Mouse (Mus musculus) midbrain, embryonic 15.5 days (tissue): Measurements from ENCODE around the gene Tnfaip1. TPM values are rescaled to one million over a fixed set of nuclear protein-coding genes. Genes with fewer than 3 reads are reported as not detected.
A peak's percentile ranks its signal among the peaks of the same experiment; 100 is the strongest.

ENCODE experiments used
- ATAC-seq: fragments of 200-750 bp; cut with Nextera tagmentation; replicated peaks from 2 replicates; pipeline ENCODE4 v1.8.0; 2017; ENCODE audit warnings: moderate TSS enrichment
- H3K27ac ChIP-seq: fragments of 300-500 bp; sonication (generic); 2 replicates; pipeline ENCODE4 v1.5.1; 2015; ENCODE audit warnings: mild to moderate bottlenecking, inconsistent platforms
- H3K27me3 ChIP-seq: fragments of 300-500 bp; sonication (generic); replicated peaks from 2 replicates; pipeline ENCODE4 v1.6.1; 2015; ENCODE audit warnings: inconsistent platforms
- H3K36me3 ChIP-seq: fragments of 300-500 bp; sonication (generic); replicated peaks from 2 replicates; pipeline ENCODE4 v1.6.1; 2015; ENCODE audit warnings: inconsistent platforms
- H3K4me1 ChIP-seq: fragments of 300-500 bp; sonication (generic); 2 replicates; pipeline ENCODE4 v1.6.1; 2015; ENCODE audit warnings: inconsistent platforms
- H3K4me2 ChIP-seq: fragments of 300-500 bp; sonication (generic); 2 replicates; pipeline ENCODE4 v1.6.1; 2015; ENCODE audit warnings: inconsistent platforms, mild to moderate bottlenecking, moderate library complexity
- H3K4me3 ChIP-seq: fragments of 300-500 bp; sonication (generic); 2 replicates; pipeline ENCODE4 v1.5.1; 2015; ENCODE audit warnings: mild to moderate bottlenecking, inconsistent platforms
- H3K9ac ChIP-seq: fragments of 300-500 bp; sonication (generic); 2 replicates; pipeline ENCODE4 v1.6.1; 2015; ENCODE audit warnings: mild to moderate bottlenecking, inconsistent platforms
- H3K9me3 ChIP-seq: fragments of 300-500 bp; sonication (generic); 2 replicates; pipeline ENCODE4 v1.6.1; 2016; ENCODE audit warnings: inconsistent platforms
- WGBS: fragments of 180-500 bp; shearing (Covaris S2); methylation state at CpG from one replicate; pipeline ENCODE4 v1.1.7; 2015; ENCODE audit warnings: mixed read lengths; 5-methylcytosine and 5-hydroxymethylcytosine counted together
- polyA plus RNA-seq: library from polyadenylated mRNA; unstranded; fragments of >200 nt; fragmentation: Nextera tagmentation; extraction: Ambion mirVana; gene quantifications from 2 replicates; pipeline ENCODE4 v1.2.1, GENCODE M21; 2015

Tnfaip1 gene
- polyA plus RNA-seq, 1 experiment from 2014 or later, result 64.2 TPM

GRCm38 (mm10) chr11:78512025-78512957 is 23.8 kb downstream of the Tnfaip1 start, which contains the start of the genes Tmem199 and Poldip2:
Tmem199 (minus strand) TSS chr11:78512172.
Poldip2 (plus strand) TSS chr11:78512193.
- H3K9ac ChIP-seq, result peak within 1 kb of the TSS; percentile 97
- H3K9me3 ChIP-seq, result no peaks in the 10 kb centered on the region
- H3K27ac ChIP-seq, result peak within 1 kb of the TSS; percentile 87
- peak within 1 kb of the TSS; percentile 95 for H3K4me3 ChIP-seq
- under 1% methylated on average over 66 of the region's 67 CpGs for WGBS
- H3K4me1 ChIP-seq, result peaks cover 22% of the 10 kb centered on the region
- peaks cover 15% of the 10 kb centered on the region for H3K36me3 ChIP-seq
- peak; percentile 96 for ATAC-seq
- no peaks in the 10 kb centered on the region for H3K27me3 ChIP-seq
- H3K4me2 ChIP-seq, result peak within 1 kb of the TSS; percentile 98

- H3K4me1 ChIP-seq, result peaks cover 22% of the 10 kb centered on the region
- H3K27ac ChIP-seq, result no peak overlapping the region
- WGBS, result 84% methylated on average over 5 of the region's 5 CpGs
- H3K9ac ChIP-seq, result no peak overlapping the region
- peaks cover 16% of the 10 kb centered on the region for H3K36me3 ChIP-seq
- H3K4me3 ChIP-seq, result no peak overlapping the region
- no peak for ATAC-seq
- H3K27me3 ChIP-seq, result no peaks in the 10 kb centered on the region
- H3K9me3 ChIP-seq, result no peaks in the 10 kb centered on the region
- no peak overlapping the region for H3K4me2 ChIP-seq
Observed at GRCm38 (mm10) chr11:78509148-78509547, 27.0 kb downstream of the Tnfaip1 start.

DNA sequence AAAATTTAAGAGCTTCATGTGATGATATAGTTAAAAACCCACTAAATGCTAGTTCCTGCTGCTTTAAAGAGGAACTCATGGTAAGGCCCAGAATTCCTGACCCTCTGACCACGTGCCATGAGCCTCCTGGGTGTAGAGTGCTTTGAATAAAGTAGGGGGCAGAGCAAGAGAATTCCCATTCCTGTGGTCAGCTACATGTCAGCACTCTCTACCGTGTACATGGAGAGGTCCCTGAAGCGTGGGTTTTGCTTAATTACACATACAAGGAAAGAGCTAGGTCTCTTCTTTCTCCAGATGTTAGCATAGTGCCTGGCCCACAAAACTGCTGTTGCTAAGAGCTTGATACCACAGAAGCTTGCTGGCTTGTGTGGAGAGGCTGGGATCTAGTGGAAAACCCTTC is 30.7 kb downstream of the Tnfaip1 start:
- Histone ChIP-seq H3K27me3 (peaks cover 6% of the 10 kb centered on the region; the same call in 1 of the 2 replicates), H3K4me1 (no peaks in the 10 kb centered on the region), H3K4me3 (no peak overlapping the region), H3K9me3 (no peaks in the 10 kb centered on the region), H3K27ac (no peak overlapping the region), H3K9ac (no peak overlapping the region), H3K4me2 (no peak overlapping the region), H3K36me3 (peaks cover 16% of the 10 kb centered on the region)
- ATAC-seq, result no peak
- 85% methylated on average over 3 of the region's 3 CpGs for WGBS

- Histone ChIP-seq H3K4me2 (no peak within 1 kb of the TSS), H3K4me1 (peaks cover 6% of the 10 kb centered on the region; the same call in 1 of the 2 replicates), H3K27ac (no peak within 1 kb of the TSS), H3K36me3 (peaks cover 14% of the 10 kb centered on the region), H3K4me3 (no peak within 1 kb of the TSS), H3K27me3 (peaks cover 6% of the 10 kb centered on the region; the same call in 1 of the 2 replicates), H3K9me3 (no peaks in the 10 kb centered on the region), H3K9ac (no peak within 1 kb of the TSS)
- 66% methylated on average over 7 of the region's 7 CpGs for WGBS
- ATAC-seq, result no peak
Observed at GRCm38 (mm10) chr11:78502909-78503650, 33.1 kb downstream of the Tnfaip1 start, which contains the start of gene Sebox. Sebox (plus strand) TSS chr11:78503447.

GRCm38 (mm10) chr11:78501529-78501928 is 34.6 kb downstream of the Tnfaip1 start:
- peaks cover 12% of the 10 kb centered on the region for H3K4me1 ChIP-seq

DNA sequence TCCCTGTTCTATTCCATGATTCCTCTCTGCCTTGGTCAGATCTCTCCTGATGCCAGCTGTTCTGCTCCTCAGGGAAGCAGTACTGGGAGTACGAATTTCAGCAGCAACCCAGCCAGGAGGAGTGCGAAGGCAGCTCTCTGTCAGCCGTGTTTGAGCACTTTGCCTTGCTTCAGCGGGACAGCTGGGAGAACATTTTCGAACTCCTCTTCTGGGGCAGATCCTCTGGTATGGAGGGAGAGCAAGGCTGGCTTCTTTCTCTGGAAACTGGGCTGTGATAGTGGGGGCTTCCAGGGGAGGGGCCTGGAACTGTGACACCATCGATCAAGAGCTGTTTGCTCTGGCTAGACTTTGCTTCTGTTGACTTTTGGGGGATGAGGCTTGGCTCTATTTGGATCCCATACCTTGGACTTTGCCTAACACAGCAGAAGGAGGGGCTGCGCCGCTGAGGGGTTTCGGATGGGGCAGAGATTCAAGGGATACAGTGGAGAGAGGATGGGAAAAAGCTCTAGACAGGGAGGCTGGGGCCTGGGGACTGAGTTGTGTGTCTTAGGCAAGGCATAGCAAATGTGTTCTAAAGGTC is 35.4 kb downstream of the Tnfaip1 start:
- WGBS, result 76% methylated on average over 9 of the region's 9 CpGs
- Histone ChIP-seq H3K9ac (no peak overlapping the region), H3K27ac (no peak overlapping the region), H3K4me2 (no peak overlapping the region; the same call in 1 of the 2 replicates), H3K4me3 (no peak overlapping the region), H3K9me3 (no peaks in the 10 kb centered on the region), H3K36me3 (0 out of 2 replicates have a peak, but pooled peaks cover 3% of the 10 kb centered on the region), H3K27me3 (peaks cover 6% of the 10 kb centered on the region; the same call in 1 of the 2 replicates), H3K4me1 (peaks cover 20% of the 10 kb centered on the region)
- ATAC-seq, result no peak

More at GRCm38 (mm10) chr11:78501529-78501928, 34.6 kb downstream of the Tnfaip1 start:
- 85% methylated on average over 20 of the region's 20 CpGs for WGBS
- no peak overlapping the region for H3K27ac ChIP-seq
- H3K4me3 ChIP-seq, result no peak overlapping the region
- H3K9me3 ChIP-seq, result no peaks in the 10 kb centered on the region
- peaks cover 5% of the 10 kb centered on the region; the same call in 1 of the 2 replicates for H3K36me3 ChIP-seq
- peaks cover 6% of the 10 kb centered on the region; the same call in 1 of the 2 replicates for H3K27me3 ChIP-seq
- no peak overlapping the region for H3K4me2 ChIP-seq
- no peak for ATAC-seq
- no peak overlapping the region for H3K9ac ChIP-seq

DNA sequence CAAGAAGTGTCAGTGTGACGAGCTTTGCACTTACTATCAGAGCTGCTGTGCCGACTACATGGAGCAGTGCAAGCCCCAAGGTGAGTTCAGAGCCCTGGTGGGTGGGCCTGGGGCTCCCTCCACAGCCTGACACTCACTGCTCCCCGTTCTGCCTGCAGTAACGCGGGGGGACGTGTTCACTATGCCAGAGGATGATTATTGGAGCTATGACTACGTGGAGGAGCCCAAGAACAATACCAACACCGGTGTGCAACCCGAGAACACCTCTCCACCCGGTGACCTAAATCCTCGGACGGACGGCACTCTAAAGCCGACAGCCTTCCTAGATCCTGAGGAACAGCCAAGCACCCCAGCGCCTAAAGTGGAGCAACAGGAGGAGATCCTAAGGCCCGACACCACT is 36.6 kb downstream of the Tnfaip1 start:
- WGBS, result 54% methylated on average over 16 of the region's 16 CpGs
- Histone ChIP-seq H3K36me3 (no peaks in the 10 kb centered on the region), H3K9me3 (no peaks in the 10 kb centered on the region), H3K9ac (no peak overlapping the region), H3K4me1 (peaks cover 32% of the 10 kb centered on the region), H3K27ac (no peak overlapping the region), H3K27me3 (peaks cover 6% of the 10 kb centered on the region; the same call in 1 of the 2 replicates), H3K4me2 (no peak overlapping the region), H3K4me3 (no peak overlapping the region)
- no peak for ATAC-seq

DNA sequence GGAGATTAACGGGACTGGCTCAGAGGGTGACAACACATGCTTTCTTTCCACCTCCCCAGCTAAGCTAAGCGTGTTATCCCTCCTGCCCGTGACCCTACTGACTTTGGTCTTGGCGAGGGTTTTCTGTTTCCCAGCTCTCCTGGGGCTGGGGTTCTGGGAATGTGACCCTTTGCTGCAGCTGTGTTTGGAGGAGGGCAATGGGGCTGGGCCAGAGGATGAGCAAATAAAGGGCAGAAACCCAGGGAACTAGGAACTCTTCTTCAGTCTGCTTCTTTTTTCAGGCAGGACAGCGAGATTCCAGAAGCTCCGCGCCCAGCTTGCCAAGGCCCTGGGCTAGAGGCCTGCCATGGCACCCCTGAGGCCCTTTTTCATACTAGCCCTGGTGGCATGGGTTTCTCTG is 37.1 kb downstream of the Tnfaip1 start, which contains the start of gene Vtn:
Gene Vtn (plus strand): TSS at position 88 of the 400 bp plus-strand sequence.
- peak within 1 kb of the TSS; percentile 70 for H3K4me3 ChIP-seq
- no peaks in the 10 kb centered on the region for H3K36me3 ChIP-seq
- WGBS, result 46% methylated on average over 7 of the region's 7 CpGs
- peak within 1 kb of the TSS; percentile 74 for H3K4me2 ChIP-seq
- H3K4me1 ChIP-seq, result peaks cover 36% of the 10 kb centered on the region
- peak within 1 kb of the TSS; percentile 93 for H3K27ac ChIP-seq
- H3K27me3 ChIP-seq, result peaks cover 6% of the 10 kb centered on the region; the same call in 1 of the 2 replicates
- no peaks in the 10 kb centered on the region for H3K9me3 ChIP-seq
- no peak for ATAC-seq
- H3K9ac ChIP-seq, result peak within 1 kb of the TSS; percentile 87

DNA sequence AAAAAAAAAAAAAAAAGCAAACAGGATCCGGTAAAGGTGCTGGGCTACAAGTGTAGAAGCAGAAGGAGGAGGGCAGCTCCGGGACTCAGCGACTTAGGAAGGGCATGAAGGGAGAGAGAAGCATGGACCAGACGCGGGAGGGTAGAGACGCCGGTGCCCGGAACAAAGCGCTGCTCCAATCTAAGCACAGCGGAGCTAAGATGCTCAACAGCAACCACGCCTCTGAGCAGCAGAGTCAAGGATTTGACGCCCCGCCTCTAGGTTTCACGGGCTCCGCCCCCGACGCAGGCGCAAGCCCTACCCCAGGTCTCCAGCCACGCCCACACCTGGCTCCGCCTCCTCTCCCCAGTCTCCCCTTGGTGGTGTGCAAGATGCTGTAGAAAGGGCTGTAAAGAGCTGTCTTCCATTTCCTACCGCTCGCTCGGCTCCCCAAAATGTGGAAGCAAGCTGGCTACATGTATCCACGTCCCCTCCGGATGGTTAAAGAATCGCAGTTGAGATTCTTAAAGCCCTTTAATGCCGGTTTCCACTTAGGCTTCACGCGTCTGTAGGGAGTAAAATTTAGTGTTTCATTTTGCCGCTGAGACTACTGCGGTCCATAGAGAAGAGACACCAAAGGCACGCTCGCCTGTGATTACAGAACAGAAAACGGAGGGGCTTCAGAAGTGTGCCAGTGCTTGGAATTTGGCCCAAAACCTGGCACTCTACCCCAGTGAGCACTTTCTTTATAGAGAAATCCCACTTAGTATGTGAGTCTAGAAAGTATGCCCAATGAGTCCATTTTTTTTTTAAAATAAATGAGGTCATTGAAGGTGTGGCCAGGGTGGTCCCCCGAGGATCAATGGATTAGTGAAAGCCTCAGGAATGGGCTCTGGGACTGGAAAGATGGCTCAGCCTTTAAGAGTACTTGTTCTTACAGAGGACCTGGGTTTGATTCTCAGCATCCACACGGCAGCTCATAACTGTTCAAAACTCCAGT is 38.3 kb downstream of the Tnfaip1 start, which contains the start of gene Sarm1:
Gene Sarm1 (minus strand): TSS at position 211 of the 979 bp plus-strand sequence.
- peaks cover 6% of the 10 kb centered on the region; the same call in 1 of the 2 replicates for H3K27me3 ChIP-seq
- H3K4me2 ChIP-seq, result peak within 1 kb of the TSS; percentile 74
- H3K4me3 ChIP-seq, result peak within 1 kb of the TSS; percentile 70
- H3K9me3 ChIP-seq, result no peaks in the 10 kb centered on the region
- ATAC-seq, result peak; percentile 97
- H3K27ac ChIP-seq, result peak within 1 kb of the TSS; percentile 93
- 3% methylated on average over 36 of the region's 36 CpGs for WGBS
- peaks cover 37% of the 10 kb centered on the region for H3K4me1 ChIP-seq
- peak within 1 kb of the TSS; percentile 87 for H3K9ac ChIP-seq
- H3K36me3 ChIP-seq, result no peaks in the 10 kb centered on the region

DNA sequence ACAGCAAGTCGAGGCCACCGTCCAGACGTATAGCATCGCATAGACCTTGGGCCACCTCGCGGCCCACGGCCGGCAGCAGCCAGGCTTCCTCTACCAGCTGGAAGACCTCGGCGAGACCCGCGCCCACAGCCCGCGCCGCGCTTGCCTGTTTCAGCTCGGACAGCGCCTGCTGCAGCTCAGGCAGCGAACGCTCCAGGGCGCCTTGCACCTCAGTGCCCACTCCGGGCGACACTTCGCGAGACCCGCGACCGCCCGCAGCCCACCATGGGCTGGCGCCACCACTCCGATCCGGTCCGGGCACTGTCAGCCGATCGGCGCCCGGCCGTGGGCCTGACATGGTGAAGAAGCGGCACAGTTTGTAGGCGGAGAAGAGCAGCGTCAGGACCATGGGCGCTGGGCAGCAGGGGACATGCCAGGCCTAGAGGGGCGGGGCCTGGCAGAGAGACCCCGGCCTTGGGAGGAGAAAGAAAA is 39.0 kb downstream of the Tnfaip1 start:
- H3K9ac ChIP-seq, result peak overlapping the region; percentile 87
- under 1% methylated on average over 44 of the region's 44 CpGs for WGBS
- no peaks in the 10 kb centered on the region for H3K9me3 ChIP-seq
- H3K4me2 ChIP-seq, result peak overlapping the region; percentile 74
- peaks cover 6% of the 10 kb centered on the region; the same call in 1 of the 2 replicates for H3K27me3 ChIP-seq
- no peaks in the 10 kb centered on the region for H3K36me3 ChIP-seq
- peaks cover 37% of the 10 kb centered on the region for H3K4me1 ChIP-seq
- peak overlapping the region; percentile 70 for H3K4me3 ChIP-seq
- ATAC-seq, result peak; percentile 83
- peak overlapping the region; percentile 93 for H3K27ac ChIP-seq
